Mouse (Mus musculus): ENCODE data around the gene Igf1r.

GRCm38 (mm10) chr7:67986277-67986676, 33.6 kb downstream of the Igf1r start:
- TF ChIP-seq POLR2A (IDR thresholded peaks at IDR 0.05; ENCODE audit: low read depth, low read length) (no peak), CTCF (IDR thresholded peaks at IDR 0.05; ENCODE audit: extremely low read depth, insufficient read depth, insufficient read length, insufficient replicate concordance) (no peak)

All from spleen, adult 2 months (tissue).